Mouse (Mus musculus) macrophage (primary cell): ENCODE measurements around the gene Fam98c. TPM values are rescaled to one million over a fixed set of nuclear protein-coding genes. Genes with fewer than 3 reads are reported as not detected.

Source experiments
- polyA plus RNA-seq: library from polyadenylated mRNA; stranded (reverse); fragments of 250-400 nt; gene quantifications from 3 replicates; pipeline ENCODE4 v1.2.4, GENCODE M21; 2018; ENCODE audit warnings: inconsistent platforms

Gene Fam98c
- polyA plus RNA-seq, 1 experiment from 2014 or later: 6.9 TPM

Other genes starting within 250 kb of the Fam98c start
- gene Actn4, start 193.9 kb downstream of the Fam98c start, polyA plus RNA-seq: 117 to 186 TPM (median 183 TPM) in 3 replicates
- gene Eif3k, start 174.4 kb downstream of the Fam98c start, polyA plus RNA-seq: 201 to 248 TPM (median 241 TPM) in 3 replicates
- 3.7 to 5.2 TPM (median 4.7 TPM) in 3 replicates for gene Map4k1, start 174.2 kb downstream of the Fam98c start, polyA plus RNA-seq
- 0.01 to 0.03 TPM in 2 of 3 replicates, not detected in the other for gene Ryr1, start 31.1 kb downstream of the Fam98c start, polyA plus RNA-seq
- 1.8 to 9.4 TPM (median 2.2 TPM) in 3 replicates for gene Rasgrp4, start 21.4 kb downstream of the Fam98c start, polyA plus RNA-seq
- gene Ggn, start 14.0 kb upstream of the Fam98c start, polyA plus RNA-seq: 0.40 to 0.90 TPM (median 0.70 TPM) in 3 replicates
- gene Spred3, start 14.2 kb upstream of the Fam98c start, polyA plus RNA-seq: 0.95 to 2.3 TPM (median 1.6 TPM) in 3 replicates
- 296 to 477 TPM (median 343 TPM) in 3 replicates for gene Psmd8, start 24.5 kb upstream of the Fam98c start, polyA plus RNA-seq
- 0.41 to 1.9 TPM (median 0.86 TPM) in 3 replicates for gene Catsperg1, start 57.8 kb upstream of the Fam98c start, polyA plus RNA-seq
- 23.4 to 43.1 TPM (median 38.3 TPM) in 3 replicates for gene Kcnk6, start 76.3 kb upstream of the Fam98c start, polyA plus RNA-seq
- 31.3 to 53.4 TPM (median 51.1 TPM) in 3 replicates for gene Yif1b, start 82.1 kb upstream of the Fam98c start, polyA plus RNA-seq
- not detected in 3 replicates for gene 2200002D01Rik, start 92.2 kb upstream of the Fam98c start, polyA plus RNA-seq
- 0.25 to 0.72 TPM (median 0.27 TPM) in 3 replicates for gene Spint2, start 125.7 kb upstream of the Fam98c start, polyA plus RNA-seq
- not detected in 3 replicates for gene Ppp1r14a, start 133.1 kb upstream of the Fam98c start, polyA plus RNA-seq
- 0.28 to 1.2 TPM (median 0.29 TPM) in 3 replicates for gene Dpf1, start 147.7 kb upstream of the Fam98c start, polyA plus RNA-seq